Mouse (Mus musculus) ovary, postnatal 10 days (tissue): ENCODE data around the gene Accsl.

Experiments used
- DNase-seq: peaks from one replicate; pipeline ENCODE4 v3.0.0; 2022; ENCODE audit warnings: low spot score

Gene Accsl

GRCm38 (mm10) chr2:93874606-93875005 is 5.6 kb upstream of the Accsl start:
- no peak for DNase-seq

GRCm38 (mm10) chr2:93874227-93874514 is 5.2 kb upstream of the Accsl start:
- DNase-seq, result no peak

GRCm38 (mm10) chr2:93873449-93874226 is 4.7 kb upstream of the Accsl start:
- DNase-seq, result no peak

- DNase-seq, result no peak
These were observed 3.3 kb upstream of the Accsl start for GRCm38 (mm10) chr2:93872257-93872656.

- no peak for DNase-seq
These were observed 2.5 kb upstream of the Accsl start for GRCm38 (mm10) chr2:93871411-93871925.

GRCm38 (mm10) chr2:93870842-93871241 is 1.9 kb upstream of the Accsl start:
- DNase-seq, result peak; percentile 49

- DNase-seq, result no peak
These were observed 391 bp downstream of the Accsl start for GRCm38 (mm10) chr2:93868566-93868965.

GRCm38 (mm10) chr2:93863229-93863628 is 5.7 kb downstream of the Accsl start:
- no peak for DNase-seq

- DNase-seq, result no peak
These were observed 10.1 kb downstream of the Accsl start for GRCm38 (mm10) chr2:93858845-93859244.

GRCm38 (mm10) chr2:93851303-93851702 is 17.7 kb downstream of the Accsl start:
- DNase-seq, result no peak

- DNase-seq, result no peak
These were observed 18.5 kb downstream of the Accsl start for GRCm38 (mm10) chr2:93850317-93850944.

GRCm38 (mm10) chr2:93849505-93850089 is 19.4 kb downstream of the Accsl start, which contains the start of gene Accs:
Accs (minus strand) TSS chr2:93849943.
- peak; percentile 44 for DNase-seq

- DNase-seq, result no peak
These were observed 27.6 kb downstream of the Accsl start for GRCm38 (mm10) chr2:93841349-93841748.

- no peak for DNase-seq
These were observed 28.8 kb downstream of the Accsl start for GRCm38 (mm10) chr2:93840109-93840508.

GRCm38 (mm10) chr2:93838931-93839330 is 30.0 kb downstream of the Accsl start:
- no peak for DNase-seq

GRCm38 (mm10) chr2:93836232-93836785 is 32.6 kb downstream of the Accsl start:
- DNase-seq, result no peak

- DNase-seq, result no peak
These were observed 33.4 kb downstream of the Accsl start for GRCm38 (mm10) chr2:93835596-93835995.

GRCm38 (mm10) chr2:93823519-93823918 is 45.4 kb downstream of the Accsl start:
- peak; percentile 9 for DNase-seq

GRCm38 (mm10) chr2:93822045-93822749 is 46.8 kb downstream of the Accsl start, which contains the start of gene Ext2:
Ext2 (minus strand) TSS chr2:93822568.
- DNase-seq, result peak; percentile 94

GRCm38 (mm10) chr2:93817791-93818190 is 51.2 kb downstream of the Accsl start:
- no peak for DNase-seq

- no peak for DNase-seq
These were observed 55.6 kb downstream of the Accsl start for GRCm38 (mm10) chr2:93813343-93813742.

- DNase-seq, result no peak
These were observed 57.1 kb downstream of the Accsl start for GRCm38 (mm10) chr2:93811812-93812211.
